Mouse (Mus musculus) embryonic facial prominence, embryonic 11.5 days (tissue): ENCODE results near the gene Ccnd3. TPM values are rescaled to one million over a fixed set of nuclear protein-coding genes. Genes with fewer than 3 reads are reported as not detected.
A peak's percentile ranks its signal among the peaks of the same experiment; 100 is the strongest.
"Not testable (repeated sequence)": the region's sequence is repeated elsewhere in the genome, so short reads cannot be mapped to it uniquely, and the experiment has no call there.

Source experiments
- ATAC-seq: fragments of 200-750 bp; cut with Nextera tagmentation; replicated peaks from 2 replicates; pipeline ENCODE4 v1.8.0; 2017; ENCODE audit warnings: low read depth; ENCODE audit not compliant: insufficient number of reproducible peaks, low FRiP score, low TSS enrichment
- DNase-seq: peaks from one replicate; pipeline ENCODE4 v3.0.0-alpha.2; 2015; ENCODE audit warnings: low spot score
- H3K27ac ChIP-seq: fragments of 300-500 bp; sonication (generic); replicated peaks from 2 replicates; pipeline ENCODE4 v1.5.1; 2014; ENCODE audit warnings: mild to moderate bottlenecking, low read depth, low read length, control low read depth
- H3K27me3 ChIP-seq: fragments of 300-500 bp; sonication (generic); 2 replicates; pipeline ENCODE4 v1.6.1; 2014; ENCODE audit warnings: mild to moderate bottlenecking, low read length, moderate library complexity, mixed read lengths; ENCODE audit not compliant: control insufficient read depth, insufficient read depth
- H3K36me3 ChIP-seq: fragments of 300-500 bp; sonication (generic); replicated peaks from 2 replicates; pipeline ENCODE4 v1.6.1; 2014; ENCODE audit warnings: low read depth, mild to moderate bottlenecking, low read length, moderate library complexity, mixed read lengths; ENCODE audit not compliant: control insufficient read depth, insufficient read depth
- H3K4me1 ChIP-seq: fragments of 300-500 bp; sonication (generic); 2 replicates; pipeline ENCODE4 v1.6.1; 2014; ENCODE audit warnings: low read length, mixed read lengths; ENCODE audit not compliant: control insufficient read depth, insufficient read depth
- H3K4me2 ChIP-seq: fragments of 300-500 bp; sonication (generic); 2 replicates; pipeline ENCODE4 v1.6.1; 2014; ENCODE audit warnings: low read depth, mild to moderate bottlenecking, control low read depth, low read length, moderate library complexity
- H3K4me3 ChIP-seq: fragments of 300-500 bp; sonication (generic); 2 replicates; pipeline ENCODE4 v1.5.1; 2014; ENCODE audit warnings: low read depth, low read length, control low read depth
- H3K9ac ChIP-seq: fragments of 300-500 bp; sonication (generic); replicated peaks from 2 replicates; pipeline ENCODE4 v1.6.1; 2014; ENCODE audit warnings: mild to moderate bottlenecking, control low read depth, low read length
- H3K9me3 ChIP-seq: fragments of 300-500 bp; sonication (generic); replicated peaks from 2 replicates; pipeline ENCODE4 v1.6.1; 2016; ENCODE audit warnings: mild to moderate bottlenecking, low read length, inconsistent platforms, mixed read lengths; ENCODE audit not compliant: control insufficient read depth
- WGBS: fragments of 180-500 bp; shearing (Covaris S2); extraction: QIAGEN DNeasy Blood & Tissue Kit; methylation state at CpG from one replicate; pipeline ENCODE4 v1.1.7; 2014; 5-methylcytosine and 5-hydroxymethylcytosine counted together
- polyA plus RNA-seq: library from polyadenylated mRNA; unstranded; fragments of >200 nt; fragmentation: Nextera tagmentation; extraction: Ambion mirVana; gene quantifications from 2 replicates; pipeline ENCODE4 v1.2.1, GENCODE M21; 2014

Gene Ccnd3
- polyA plus RNA-seq, 1 experiment from 2014 or later, result 291 TPM

GRCm38 (mm10) chr17:47502707-47503045 lies 2.2 kb upstream of the Ccnd3 start:
- not testable (repeated sequence) for H3K27ac ChIP-seq, DNase-seq, H3K4me2 ChIP-seq, H3K4me1 ChIP-seq, H3K9me3 ChIP-seq, H3K9ac ChIP-seq, H3K27me3 ChIP-seq, H3K4me3 ChIP-seq, H3K36me3 ChIP-seq, ATAC-seq
- WGBS, result 79% methylated on average over 6 of the region's 6 CpGs

GRCm38 (mm10) chr17:47503689-47504088 lies 1.2 kb upstream of the Ccnd3 start:
- no peak overlapping the region for H3K4me2 ChIP-seq
- DNase-seq (no peak), ATAC-seq (no peak)
- no peaks in the 10 kb centered on the region for H3K9me3 ChIP-seq
- H3K36me3 ChIP-seq, result no peaks in the 10 kb centered on the region
- no peak overlapping the region for H3K4me3 ChIP-seq
- no peak overlapping the region for H3K9ac ChIP-seq
- H3K4me1 ChIP-seq, result peaks cover 3% of the 10 kb centered on the region
- H3K27ac ChIP-seq, result no peak overlapping the region
- H3K27me3 ChIP-seq, result no peaks in the 10 kb centered on the region

- peaks cover 3% of the 10 kb centered on the region for H3K4me1 ChIP-seq
- H3K4me3 ChIP-seq, result no peak overlapping the region
- no peak overlapping the region for H3K27ac ChIP-seq
- peak overlapping the region; percentile 62 for H3K9ac ChIP-seq
- no peaks in the 10 kb centered on the region for H3K27me3 ChIP-seq
- DNase-seq (no peak), ATAC-seq (no peak)
- no peaks in the 10 kb centered on the region for H3K36me3 ChIP-seq
- no peaks in the 10 kb centered on the region for H3K9me3 ChIP-seq
- peak overlapping the region; percentile 48 for H3K4me2 ChIP-seq
- WGBS, result 76% methylated on average over 5 of the region's 5 CpGs
Measured at GRCm38 (mm10) chr17:47504228-47504627, 623 bp upstream of the Ccnd3 start.

- H3K27ac ChIP-seq, result no peak overlapping the region
- no peaks in the 10 kb centered on the region for H3K9me3 ChIP-seq
- H3K4me3 ChIP-seq, result no peak overlapping the region; the same call in 1 of the 2 replicates
- H3K9ac ChIP-seq, result peak overlapping the region; percentile 62
- no peaks in the 10 kb centered on the region for H3K27me3 ChIP-seq
- ATAC-seq (no peak), DNase-seq (no peak)
- H3K4me2 ChIP-seq, result peak overlapping the region; percentile 48
- H3K36me3 ChIP-seq, result no peaks in the 10 kb centered on the region
- peaks cover 3% of the 10 kb centered on the region for H3K4me1 ChIP-seq
- WGBS, result 75% methylated on average over 2 of the region's 2 CpGs
Measured at GRCm38 (mm10) chr17:47505566-47505965, 715 bp downstream of the Ccnd3 start.

GRCm38 (mm10) chr17:47506042-47506441 lies 1.2 kb downstream of the Ccnd3 start:
- WGBS, result 83% methylated on average over 1 of the region's 1 CpGs
- Histone ChIP-seq H3K27ac (no peak overlapping the region), H3K4me1 (peaks cover 3% of the 10 kb centered on the region), H3K4me3 (no peak overlapping the region), H3K36me3 (no peaks in the 10 kb centered on the region), H3K9ac (no peak overlapping the region), H3K9me3 (no peaks in the 10 kb centered on the region), H3K27me3 (no peaks in the 10 kb centered on the region), H3K4me2 (no peak overlapping the region; the same call in 1 of the 2 replicates)
- ATAC-seq (no peak), DNase-seq (no peak)

- Histone ChIP-seq H3K4me2 (no peak overlapping the region), H3K9ac (no peak overlapping the region), H3K36me3 (no peaks in the 10 kb centered on the region), H3K27me3 (no peaks in the 10 kb centered on the region), H3K4me1 (no peaks in the 10 kb centered on the region; the same call in 1 of the 2 replicates), H3K27ac (no peak overlapping the region), H3K4me3 (no peak overlapping the region), H3K9me3 (no peaks in the 10 kb centered on the region)
- no peak for DNase-seq
- WGBS, result 89% methylated on average over 4 of the region's 4 CpGs
- no peak for ATAC-seq
Measured at GRCm38 (mm10) chr17:47506697-47507096, 1.8 kb downstream of the Ccnd3 start.

GRCm38 (mm10) chr17:47507523-47507922 lies 2.7 kb downstream of the Ccnd3 start:
- DNase-seq, result no peak
- Histone ChIP-seq H3K4me2 (no peak overlapping the region), H3K36me3 (no peaks in the 10 kb centered on the region), H3K27ac (no peak overlapping the region), H3K27me3 (no peaks in the 10 kb centered on the region), H3K9ac (no peak overlapping the region), H3K4me1 (no peaks in the 10 kb centered on the region; the same call in 1 of the 2 replicates), H3K4me3 (no peak overlapping the region), H3K9me3 (no peaks in the 10 kb centered on the region)
- WGBS, result 78% methylated on average over 2 of the region's 2 CpGs
- no peak for ATAC-seq

- H3K36me3 ChIP-seq, result no peaks in the 10 kb centered on the region
- H3K4me2 ChIP-seq, result peak overlapping the region; percentile 25
- H3K9ac ChIP-seq, result no peak overlapping the region
- H3K27me3 ChIP-seq, result no peaks in the 10 kb centered on the region
- H3K27ac ChIP-seq, result 0 out of 2 replicates have a peak overlapping the region, but pooled peaks have one; percentile 28
- no peak for ATAC-seq
- 42% methylated on average over 12 of the region's 12 CpGs for WGBS
- H3K4me3 ChIP-seq, result no peak overlapping the region
- H3K4me1 ChIP-seq, result no peaks in the 10 kb centered on the region; the same call in 1 of the 2 replicates
- DNase-seq, result peak; percentile 67
- no peaks in the 10 kb centered on the region for H3K9me3 ChIP-seq
Measured at GRCm38 (mm10) chr17:47508012-47508608, 3.3 kb downstream of the Ccnd3 start.
